Mouse (Mus musculus) intestine, embryonic 14.5 days (tissue): ENCODE measurements around the gene Gpr132. TPM values are rescaled to one million over a fixed set of nuclear protein-coding genes. Genes with fewer than 3 reads are reported as not detected.

ENCODE experiments used
- ATAC-seq: fragments of 200-750 bp; cut with Nextera tagmentation; replicated peaks from 2 replicates; pipeline ENCODE4 v1.8.0; 2017; ENCODE audit warnings: low read depth, moderate number of reproducible peaks, moderate TSS enrichment, moderate library complexity; ENCODE audit not compliant: low FRiP score, low TSS enrichment
- DNase-seq: peaks from one replicate; pipeline ENCODE4 v3.0.0-alpha.2; 2018; ENCODE audit warnings: low spot score
- H3K27ac ChIP-seq: fragments of 300-500 bp; sonication (generic); 2 replicates; pipeline ENCODE4 v1.5.1; 2014; ENCODE audit warnings: low read depth, mild to moderate bottlenecking, control low read depth
- H3K27me3 ChIP-seq: fragments of 300-500 bp; sonication (generic); replicated peaks from 2 replicates; pipeline ENCODE4 v1.6.1; 2014; ENCODE audit warnings: low read length, control low read depth; ENCODE audit not compliant: control insufficient read depth, insufficient read depth
- H3K36me3 ChIP-seq: fragments of 300-500 bp; sonication (generic); 2 replicates; pipeline ENCODE4 v1.6.1; 2014; ENCODE audit warnings: low read length, control low read depth; ENCODE audit not compliant: control insufficient read depth, insufficient read depth
- H3K4me1 ChIP-seq: fragments of 300-500 bp; sonication (generic); replicated peaks from 2 replicates; pipeline ENCODE4 v1.6.1; 2014; ENCODE audit warnings: low read length, control low read depth, mixed read lengths; ENCODE audit not compliant: control insufficient read depth, insufficient read depth
- H3K4me2 ChIP-seq: fragments of 300-500 bp; sonication (generic); 2 replicates; pipeline ENCODE4 v1.6.1; 2014; ENCODE audit warnings: low read length
- H3K4me3 ChIP-seq: fragments of 300-500 bp; sonication (generic); 2 replicates; pipeline ENCODE4 v1.5.1; 2014; ENCODE audit warnings: low read depth, low read length, control low read depth, mixed read lengths
- H3K9ac ChIP-seq: fragments of 300-500 bp; sonication (generic); 2 replicates; pipeline ENCODE4 v1.6.1; 2014; ENCODE audit warnings: mild to moderate bottlenecking, low read length
- H3K9me3 ChIP-seq: fragments of 300-500 bp; sonication (generic); 2 replicates; pipeline ENCODE4 v1.6.1; 2016; ENCODE audit warnings: low read length, control low read depth; ENCODE audit not compliant: control insufficient read depth
- WGBS: fragments of 180-500 bp; shearing (Covaris S2); extraction: QIAGEN DNeasy Blood & Tissue Kit; methylation state at CpG from one replicate; pipeline ENCODE4 v1.1.7; 2014; 5-methylcytosine and 5-hydroxymethylcytosine counted together
- polyA plus RNA-seq: library from polyadenylated mRNA; unstranded; fragments of >200 nt; fragmentation: Nextera tagmentation; extraction: Ambion mirVana; gene quantifications from 2 replicates; pipeline ENCODE4 v1.2.1, GENCODE M21; 2014

Gene Gpr132
- 0.42 and 0.50 TPM in 2 replicates for polyA plus RNA-seq

DNA sequence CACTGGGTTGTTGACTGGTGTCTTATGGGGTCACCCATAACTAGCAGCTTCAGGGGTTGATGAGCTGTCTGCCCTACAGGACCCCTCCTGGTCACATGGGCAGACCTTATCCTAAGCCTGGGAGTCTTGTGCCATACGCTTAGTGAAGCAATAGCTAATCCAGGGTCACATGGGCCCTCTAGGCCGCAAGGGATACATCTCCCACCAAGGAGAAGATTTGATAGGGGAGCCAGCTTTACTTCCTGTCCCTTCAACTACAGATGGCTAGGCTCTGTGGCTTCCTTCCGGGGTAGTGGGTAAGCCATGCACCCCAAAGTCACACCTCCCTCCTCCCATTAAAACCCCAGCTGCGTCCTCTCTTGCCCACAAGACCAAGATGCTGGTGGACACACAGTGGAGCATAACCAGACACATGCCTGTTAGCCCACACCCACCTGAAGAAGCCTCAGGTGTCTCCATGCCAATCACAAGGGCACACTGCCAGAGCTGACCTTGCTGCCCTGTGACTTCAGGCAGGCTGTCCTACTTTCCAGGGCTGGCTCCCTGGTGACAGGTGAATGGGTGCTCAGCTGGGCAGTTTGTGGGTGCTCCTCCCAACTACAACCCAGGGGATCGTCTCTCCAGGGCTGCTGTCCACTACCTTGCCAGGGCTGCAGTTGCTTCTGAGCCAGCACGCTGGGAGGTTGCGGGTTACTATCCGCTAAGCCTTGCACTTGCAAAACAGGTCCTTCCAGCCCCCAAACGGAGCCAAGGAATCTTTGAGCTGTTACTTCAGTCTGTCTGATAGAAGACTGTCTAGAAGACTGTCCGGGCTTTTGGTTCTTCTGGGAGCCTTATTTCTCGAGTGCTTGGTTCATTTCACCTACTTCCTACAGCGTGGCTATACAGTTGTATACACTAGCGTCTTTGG is at the start of gene Gpr132:
Gene Gpr132 (minus strand): TSS at position 51 of the 910 bp plus-strand sequence.
- Histone ChIP-seq H3K27me3 (peaks cover 2% of the 10 kb centered on the region; the same call in 1 of the 2 replicates), H3K4me2 (no peak within 1 kb of the TSS), H3K9me3 (no peaks in the 10 kb centered on the region), H3K27ac (no peak within 1 kb of the TSS), H3K4me3 (no peak within 1 kb of the TSS), H3K9ac (no peak within 1 kb of the TSS), H3K4me1 (peaks cover 7% of the 10 kb centered on the region; the same call in 1 of the 2 replicates), H3K36me3 (no peaks in the 10 kb centered on the region)
- ATAC-seq = no peak
- DNase-seq = no peak
- 57% methylated on average over 13 of the region's 13 CpGs for WGBS

DNA sequence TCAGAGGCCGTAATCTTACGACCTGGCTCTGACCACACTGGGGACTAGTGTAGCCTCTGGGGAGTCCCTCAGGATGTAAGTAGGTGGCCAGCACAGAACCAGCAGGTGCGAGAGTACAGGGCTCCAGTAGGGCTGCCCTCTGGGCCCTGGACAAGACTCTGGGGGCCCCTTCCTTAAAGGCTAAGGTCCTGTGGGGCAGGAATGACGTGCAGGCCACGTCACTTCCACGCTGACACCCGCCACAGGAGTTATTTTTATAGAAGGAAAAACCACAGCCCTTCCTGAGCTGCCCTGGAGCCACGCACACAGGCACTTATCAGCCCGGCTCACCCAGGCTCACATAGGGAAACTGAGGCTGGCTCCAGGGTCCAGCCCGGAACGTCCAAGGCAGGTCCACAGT is 49.5 kb upstream of the Gpr132 start:
- no peaks in the 10 kb centered on the region for H3K36me3 ChIP-seq
- ATAC-seq (no peak), DNase-seq (no peak)
- no peak overlapping the region for H3K4me2 ChIP-seq
- no peaks in the 10 kb centered on the region for H3K9me3 ChIP-seq
- no peak overlapping the region for H3K4me3 ChIP-seq
- no peaks in the 10 kb centered on the region for H3K4me1 ChIP-seq
- 76% methylated on average over 11 of the region's 11 CpGs for WGBS
- no peaks in the 10 kb centered on the region for H3K27me3 ChIP-seq
- H3K9ac ChIP-seq = no peak overlapping the region
- no peak overlapping the region for H3K27ac ChIP-seq

DNA sequence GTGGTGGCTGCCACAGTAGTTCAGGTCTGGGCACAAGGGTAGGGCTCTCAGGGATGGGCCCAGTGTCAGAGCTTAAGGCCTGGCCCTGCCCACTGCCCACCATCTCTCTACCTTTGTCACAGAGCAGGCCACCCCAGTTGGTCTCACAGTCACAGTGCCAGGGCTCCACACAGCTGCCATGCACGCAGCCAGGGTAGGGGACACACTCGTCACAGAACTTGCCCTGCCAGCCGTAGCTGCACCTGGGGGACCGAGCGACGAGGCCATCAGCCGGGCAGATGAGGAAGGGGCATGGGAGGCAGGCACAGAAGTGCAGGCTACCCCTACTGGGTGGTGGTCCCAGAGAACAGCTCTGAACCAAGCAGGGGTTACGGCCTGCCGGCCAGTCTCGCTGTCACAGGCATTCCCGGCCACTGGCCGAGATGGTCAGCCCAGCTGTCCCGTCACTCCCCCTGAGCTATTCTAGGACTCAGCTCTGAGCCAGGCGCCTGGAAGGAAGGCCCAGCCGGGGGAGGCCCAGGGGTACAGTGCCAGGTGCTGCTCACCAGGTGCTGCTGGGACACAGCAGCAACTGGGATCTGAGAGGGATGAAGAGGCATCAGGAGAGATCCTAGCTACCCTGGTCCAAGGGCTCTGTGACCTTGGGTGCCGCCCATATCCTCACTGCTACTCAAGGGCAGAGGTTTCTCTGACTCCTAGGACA is 48.8 kb upstream of the Gpr132 start:
- Histone ChIP-seq H3K4me1 (no peaks in the 10 kb centered on the region), H3K27ac (no peak overlapping the region), H3K36me3 (no peaks in the 10 kb centered on the region), H3K4me2 (no peak overlapping the region), H3K4me3 (no peak overlapping the region), H3K27me3 (no peaks in the 10 kb centered on the region), H3K9ac (no peak overlapping the region), H3K9me3 (no peaks in the 10 kb centered on the region)
- 82% methylated on average over 16 of the region's 16 CpGs for WGBS
- no peak for ATAC-seq
- no peak for DNase-seq

DNA sequence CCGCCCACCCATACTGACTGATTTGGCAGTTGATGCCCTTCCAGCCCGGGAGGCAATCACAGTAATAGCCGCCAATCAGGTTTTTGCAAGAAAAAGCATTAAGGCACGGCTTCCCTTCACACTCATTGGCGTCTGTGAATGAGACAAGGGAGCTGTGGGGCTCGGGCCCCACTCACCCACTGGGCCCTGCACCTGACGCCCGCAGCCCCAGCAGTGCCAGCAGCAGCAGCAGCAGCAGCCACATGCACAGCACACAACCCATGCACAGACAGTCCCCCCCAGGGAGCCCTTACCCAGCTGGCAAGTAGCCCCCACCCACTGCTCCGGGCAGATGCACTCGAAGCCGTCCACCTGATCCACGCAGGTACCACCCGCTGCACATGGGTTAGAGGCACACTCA is 47.6 kb upstream of the Gpr132 start:
- ATAC-seq = no peak
- WGBS = 78% methylated on average over 13 of the region's 13 CpGs

DNA sequence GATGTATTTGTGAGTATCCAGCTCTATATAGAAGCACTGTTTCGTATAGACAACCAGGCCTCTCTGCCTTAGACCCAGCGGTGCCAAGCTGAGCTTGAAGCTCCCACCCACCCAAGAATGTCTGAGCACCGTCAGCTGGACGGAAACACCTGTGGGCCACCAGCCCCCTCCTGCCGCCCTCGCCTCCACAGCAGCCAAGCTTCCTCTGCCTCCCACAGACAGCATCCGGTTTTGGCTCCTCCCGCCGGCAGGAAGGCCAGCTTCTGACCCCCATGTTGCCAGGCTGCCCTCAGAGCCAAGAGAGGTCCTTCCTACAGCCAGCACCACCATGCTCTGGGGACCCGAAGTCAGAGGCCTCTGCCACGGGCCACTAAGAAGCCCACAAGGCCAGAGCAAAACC is 46.5 kb upstream of the Gpr132 start:
- no peaks in the 10 kb centered on the region for H3K36me3 ChIP-seq
- H3K4me2 ChIP-seq = no peak overlapping the region
- H3K27ac ChIP-seq = no peak overlapping the region
- no peak for DNase-seq
- no peaks in the 10 kb centered on the region for H3K27me3 ChIP-seq
- no peak for ATAC-seq
- H3K4me3 ChIP-seq = no peak overlapping the region
- 75% methylated on average over 11 of the region's 11 CpGs for WGBS
- H3K9ac ChIP-seq = no peak overlapping the region
- H3K4me1 ChIP-seq = no peaks in the 10 kb centered on the region
- H3K9me3 ChIP-seq = no peaks in the 10 kb centered on the region

More for the DNA sequence above, 47.6 kb upstream of the Gpr132 start:
- Histone ChIP-seq H3K4me1 (no peaks in the 10 kb centered on the region), H3K4me2 (no peak overlapping the region), H3K9me3 (no peaks in the 10 kb centered on the region), H3K27me3 (no peaks in the 10 kb centered on the region), H3K9ac (no peak overlapping the region), H3K27ac (no peak overlapping the region), H3K4me3 (no peak overlapping the region), H3K36me3 (no peaks in the 10 kb centered on the region)
- no peak for DNase-seq

DNA sequence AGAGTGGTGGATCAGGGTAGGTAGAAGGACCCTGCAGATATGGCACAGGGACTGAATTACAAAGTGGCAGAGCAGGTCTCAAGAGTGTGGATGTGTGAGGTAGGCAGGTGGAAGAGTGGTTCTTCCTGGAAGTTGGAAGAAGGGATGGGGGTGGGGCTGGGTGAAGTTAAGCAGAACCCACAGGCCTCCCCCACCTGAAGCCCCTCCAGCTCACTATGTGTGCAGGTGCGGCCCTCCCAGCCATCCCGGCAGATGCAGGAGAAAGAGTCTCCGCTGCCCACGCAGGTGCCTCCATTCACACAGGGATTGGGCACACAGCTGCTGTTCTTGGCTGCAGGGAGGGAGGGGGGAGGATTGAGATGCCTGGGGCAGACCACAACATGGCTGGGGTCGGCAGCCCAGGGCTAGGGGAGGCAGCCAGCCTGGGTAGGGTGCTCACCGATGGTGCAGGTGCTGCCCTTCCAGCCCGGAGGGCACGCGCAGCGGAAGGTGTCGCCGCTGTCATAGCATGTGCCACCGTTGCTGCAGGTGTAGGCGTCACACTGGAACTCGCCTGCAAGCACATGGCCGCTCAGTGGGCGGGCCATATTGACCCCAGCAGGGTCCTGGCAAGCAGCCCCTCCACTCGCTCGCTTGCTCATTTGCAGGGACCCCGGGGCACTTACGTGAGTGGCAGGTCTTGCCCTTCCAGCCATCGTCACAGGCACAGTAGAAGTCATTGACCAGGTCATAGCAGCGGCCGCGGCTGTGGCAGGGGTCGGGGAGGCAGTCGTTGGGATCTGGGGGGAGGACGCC is 45.1 kb upstream of the Gpr132 start:
- H3K27ac ChIP-seq = no peak overlapping the region
- no peak overlapping the region for H3K9ac ChIP-seq
- ATAC-seq (no peak), DNase-seq (no peak)
- no peaks in the 10 kb centered on the region for H3K36me3 ChIP-seq
- no peaks in the 10 kb centered on the region for H3K27me3 ChIP-seq
- no peak overlapping the region for H3K4me2 ChIP-seq
- no peak overlapping the region for H3K4me3 ChIP-seq
- H3K9me3 ChIP-seq = no peaks in the 10 kb centered on the region
- H3K4me1 ChIP-seq = no peaks in the 10 kb centered on the region
- 90% methylated on average over 28 of the region's 28 CpGs for WGBS

DNA sequence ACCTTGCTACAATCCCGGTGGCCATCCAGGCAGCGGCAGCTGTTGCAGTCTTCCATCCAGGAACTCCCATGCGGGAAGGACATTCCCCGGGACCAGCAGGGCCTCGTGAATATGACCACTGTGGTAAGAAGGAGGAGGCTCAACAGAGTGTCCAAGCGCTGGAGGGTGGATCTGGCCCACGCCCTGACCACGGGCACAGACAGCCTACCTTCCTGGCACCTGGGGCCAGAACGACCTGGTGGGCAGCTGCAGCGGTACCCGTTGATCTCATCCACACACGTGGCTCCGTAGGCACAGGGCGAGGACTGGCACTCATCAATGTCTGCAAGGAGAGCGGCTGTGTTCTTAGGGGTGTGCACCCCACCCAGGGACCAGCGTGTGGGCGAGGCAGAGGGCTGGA is 43.7 kb upstream of the Gpr132 start:
- no peaks in the 10 kb centered on the region for H3K4me1 ChIP-seq
- H3K36me3 ChIP-seq = no peaks in the 10 kb centered on the region
- WGBS = 85% methylated on average over 17 of the region's 17 CpGs
- no peaks in the 10 kb centered on the region for H3K27me3 ChIP-seq
- no peak overlapping the region for H3K4me3 ChIP-seq
- DNase-seq (no peak), ATAC-seq (no peak)
- no peaks in the 10 kb centered on the region for H3K9me3 ChIP-seq
- no peak overlapping the region for H3K27ac ChIP-seq
- no peak overlapping the region for H3K4me2 ChIP-seq
- H3K9ac ChIP-seq = no peak overlapping the region

DNA sequence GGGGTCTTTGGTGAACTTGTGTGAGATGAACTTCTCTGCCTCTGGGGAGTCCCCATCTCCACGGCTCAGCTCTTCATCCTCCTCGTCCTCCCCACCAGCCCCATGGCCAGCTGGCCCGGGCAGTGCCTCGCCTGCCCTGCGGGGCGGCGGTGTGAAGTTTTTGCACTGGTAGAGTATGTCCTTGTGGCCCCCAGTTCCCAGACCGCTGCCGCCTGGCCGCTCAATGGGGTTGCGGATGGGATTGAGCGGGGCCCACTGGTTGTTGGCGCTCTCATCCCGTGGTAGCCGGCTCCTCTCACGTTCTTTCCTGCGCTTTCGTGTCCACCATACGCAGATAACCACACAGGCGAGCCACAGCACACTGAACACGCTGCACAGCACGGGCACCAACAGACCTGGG is 41.0 kb upstream of the Gpr132 start:
- no peak for DNase-seq
- no peak overlapping the region for H3K9ac ChIP-seq
- H3K4me1 ChIP-seq = no peaks in the 10 kb centered on the region
- no peaks in the 10 kb centered on the region for H3K36me3 ChIP-seq
- H3K4me2 ChIP-seq = no peak overlapping the region
- no peaks in the 10 kb centered on the region for H3K9me3 ChIP-seq
- no peak for ATAC-seq
- no peak overlapping the region for H3K4me3 ChIP-seq
- H3K27me3 ChIP-seq = no peaks in the 10 kb centered on the region
- H3K27ac ChIP-seq = no peak overlapping the region
- WGBS = 94% methylated on average over 22 of the region's 22 CpGs
